Mouse (Mus musculus) megakaryocyte, embryonic 14.5 days (primary cell): ENCODE results near the gene Nmu.

ENCODE experiments used
- FLI1 ChIP-seq: IDR thresholded peaks from 2 replicates; pipeline ENCODE4 v1.6.1; 2012; ENCODE audit warnings: low read length, inconsistent platforms, mixed read lengths
- GATA1 ChIP-seq: IDR thresholded peaks from 3 replicates; pipeline ENCODE4 v1.6.1; 2012; ENCODE audit warnings: mixed read lengths, low read length, inconsistent platforms, borderline replicate concordance

GRCm38 (mm10) chr5:76340931-76341330, 22.7 kb downstream of the Nmu start:
- TF ChIP-seq GATA1 = no peak
- TF ChIP-seq FLI1 = no peak
